Mouse (Mus musculus) liver, embryonic 11.5 days (tissue): ENCODE data around the gene Psap. TPM values are rescaled to one million over a fixed set of nuclear protein-coding genes. Genes with fewer than 3 reads are reported as not detected.
A peak's percentile ranks its signal among the peaks of the same experiment; 100 is the strongest.
"Not testable (repeated sequence)": the region's sequence is repeated elsewhere in the genome, so short reads cannot be mapped to it uniquely, and the experiment has no call there.

Experiments used
- ATAC-seq: fragments of 200-750 bp; cut with Nextera tagmentation; replicated peaks from 2 replicates; pipeline ENCODE4 v1.8.0; 2017; ENCODE audit warnings: moderate number of reproducible peaks, mild to moderate bottlenecking, moderate TSS enrichment, moderate library complexity; ENCODE audit not compliant: low FRiP score
- DNase-seq: peaks from one replicate; pipeline ENCODE4 v3.0.0-alpha.2; 2017; ENCODE audit warnings: low spot score
- H3K27ac ChIP-seq: fragments of 300-500 bp; sonication (generic); 2 replicates; pipeline ENCODE4 v1.5.1; 2014; ENCODE audit warnings: mild to moderate bottlenecking, low read depth, low read length, control low read depth
- H3K27me3 ChIP-seq: fragments of 300-500 bp; sonication (generic); replicated peaks from 2 replicates; pipeline ENCODE4 v1.6.1; 2014; ENCODE audit warnings: low read length, mixed read lengths; ENCODE audit not compliant: control insufficient read depth, insufficient read depth
- H3K36me3 ChIP-seq: fragments of 300-500 bp; sonication (generic); 2 replicates; pipeline ENCODE4 v1.6.1; 2014; ENCODE audit warnings: mild to moderate bottlenecking, low read length, moderate library complexity, mixed read lengths; ENCODE audit not compliant: control insufficient read depth, insufficient read depth
- H3K4me1 ChIP-seq: fragments of 300-500 bp; sonication (generic); replicated peaks from 2 replicates; pipeline ENCODE4 v1.6.1; 2014; ENCODE audit warnings: low read length, mixed read lengths; ENCODE audit not compliant: control insufficient read depth, insufficient read depth
- H3K4me2 ChIP-seq: fragments of 300-500 bp; sonication (generic); 2 replicates; pipeline ENCODE4 v1.6.1; 2014; ENCODE audit warnings: mild to moderate bottlenecking, control low read depth, moderate library complexity
- H3K4me3 ChIP-seq: fragments of 300-500 bp; sonication (generic); 2 replicates; pipeline ENCODE4 v1.5.1; 2014; ENCODE audit warnings: low read depth, low read length, control low read depth
- H3K9ac ChIP-seq: fragments of 300-500 bp; sonication (generic); 2 replicates; pipeline ENCODE4 v1.6.1; 2014; ENCODE audit warnings: low read depth, low read length, control low read depth
- H3K9me3 ChIP-seq: fragments of 300-500 bp; sonication (generic); 2 replicates; pipeline ENCODE4 v1.6.1; 2016; ENCODE audit warnings: low read length, inconsistent platforms, mixed read lengths; ENCODE audit not compliant: control insufficient read depth
- WGBS: fragments of 180-500 bp; shearing (Covaris S2); extraction: QIAGEN DNeasy Blood & Tissue Kit; methylation state at CpG from one replicate; pipeline ENCODE4 v1.1.7; 2014; 5-methylcytosine and 5-hydroxymethylcytosine counted together
- polyA plus RNA-seq: library from polyadenylated mRNA; unstranded; fragments of >200 nt; fragmentation: Nextera tagmentation; extraction: Ambion mirVana; gene quantifications from 2 replicates; pipeline ENCODE4 v1.2.1, GENCODE M21; 2014

Psap gene
- 57.0 and 59.8 TPM in 2 replicates for polyA plus RNA-seq

DNA sequence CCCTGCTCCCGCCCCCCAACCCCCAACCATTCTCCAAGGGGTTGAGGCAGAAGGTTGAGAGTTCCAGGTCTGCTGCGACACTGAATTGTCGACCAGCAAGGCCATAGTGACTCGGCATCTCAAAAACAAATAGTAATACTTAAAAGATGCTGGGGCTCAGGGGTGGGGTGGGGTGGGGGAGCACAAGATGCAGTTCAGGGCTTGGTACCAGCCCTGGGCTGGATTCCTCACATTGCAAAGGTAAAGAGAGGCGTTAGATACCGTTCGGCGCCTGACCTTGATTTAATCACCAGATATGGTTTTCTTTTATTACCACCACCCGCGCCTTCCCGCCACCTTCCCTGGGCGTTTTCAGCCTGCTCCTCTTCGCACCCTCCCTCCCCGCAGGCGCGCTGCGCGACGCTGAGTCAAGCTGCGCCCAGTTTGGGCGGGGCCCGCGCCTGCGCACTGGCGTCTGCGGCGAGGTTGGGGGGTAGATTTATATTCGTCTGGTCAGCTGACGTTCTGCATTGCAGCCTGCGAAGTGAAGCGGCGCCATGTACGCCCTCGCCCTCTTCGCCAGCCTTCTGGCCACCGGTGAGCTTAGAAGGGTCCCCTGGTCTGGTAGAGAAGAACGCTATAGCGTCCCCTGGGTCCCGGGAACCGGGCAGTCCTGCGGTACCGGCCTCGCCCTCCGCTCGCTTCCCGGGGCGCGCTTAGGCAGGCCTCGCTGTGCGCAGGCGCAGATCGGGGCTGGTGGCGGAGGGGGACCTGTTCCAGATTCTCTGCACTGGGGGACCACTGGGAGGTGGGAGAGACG, at the start of gene Psap:
TSS of gene Psap (plus strand) at position 421 of the 799 bp plus-strand sequence.
- H3K27ac ChIP-seq = peak within 1 kb of the TSS; percentile 72; the same call in 1 of the 2 replicates
- peak within 1 kb of the TSS; percentile 72 for H3K4me2 ChIP-seq
- DNase-seq (peak; percentile 91), ATAC-seq (peak; percentile 92)
- H3K9ac ChIP-seq = peak within 1 kb of the TSS; percentile 79
- no peaks in the 10 kb centered on the region for H3K36me3 ChIP-seq
- H3K4me1 ChIP-seq = peaks cover 29% of the 10 kb centered on the region
- no peaks in the 10 kb centered on the region for H3K27me3 ChIP-seq
- H3K9me3 ChIP-seq = no peaks in the 10 kb centered on the region
- 2% methylated on average over 54 of the region's 54 CpGs for WGBS
- peak within 1 kb of the TSS; percentile 60 for H3K4me3 ChIP-seq

DNA sequence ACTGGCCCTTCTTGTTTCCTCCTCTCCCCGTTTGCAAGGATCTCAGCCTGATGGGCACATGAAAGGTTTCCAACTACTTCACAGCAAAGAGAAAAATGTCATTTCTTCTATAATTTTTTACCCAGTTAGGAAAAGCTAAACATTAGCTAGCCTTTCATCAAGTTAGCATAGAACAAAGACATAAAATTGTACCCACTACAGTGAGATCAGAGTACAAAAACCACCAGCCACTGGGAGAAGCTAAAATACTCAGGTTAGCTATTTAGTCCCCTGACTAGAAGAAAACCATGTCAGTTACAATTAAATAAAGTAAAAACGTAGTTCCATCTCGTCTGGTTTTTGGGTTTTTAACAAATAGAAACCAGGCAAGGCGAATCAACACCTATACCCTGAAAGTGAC, 49.8 kb upstream of the Psap start:
- H3K4me1 ChIP-seq = no peaks in the 10 kb centered on the region
- H3K4me2 ChIP-seq = no peak overlapping the region
- H3K9me3 ChIP-seq = no peaks in the 10 kb centered on the region
- 67% methylated on average over 4 of the region's 4 CpGs for WGBS
- H3K4me3 ChIP-seq = no peak overlapping the region
- DNase-seq = no peak
- no peak overlapping the region for H3K9ac ChIP-seq
- no peaks in the 10 kb centered on the region; the same call in 1 of the 2 replicates for H3K27me3 ChIP-seq
- ATAC-seq = no peak
- H3K27ac ChIP-seq = no peak overlapping the region
- no peaks in the 10 kb centered on the region for H3K36me3 ChIP-seq

DNA sequence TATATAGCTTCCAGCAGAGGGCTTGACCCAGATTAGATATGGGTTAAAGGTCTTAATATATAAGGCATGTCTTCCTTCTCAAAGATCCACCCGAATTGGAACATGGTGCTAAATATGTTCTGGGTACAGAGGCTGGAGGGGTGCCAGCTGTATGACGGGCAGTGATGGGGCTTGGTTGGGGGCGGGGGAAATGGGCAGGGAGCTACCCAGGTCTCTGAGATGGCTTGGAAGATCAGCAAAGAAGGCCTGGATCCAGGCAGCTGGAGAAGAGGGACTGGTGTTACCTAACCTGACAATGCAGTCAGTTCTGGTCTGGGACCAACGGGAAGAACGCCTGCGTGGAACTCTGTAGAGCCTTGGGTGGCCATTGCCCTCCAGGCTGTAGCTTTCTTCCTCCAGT, 48.3 kb upstream of the Psap start:
- Histone ChIP-seq H3K9ac (no peak overlapping the region), H3K4me2 (no peak overlapping the region), H3K4me3 (no peak overlapping the region), H3K9me3 (no peaks in the 10 kb centered on the region), H3K36me3 (no peaks in the 10 kb centered on the region), H3K27ac (no peak overlapping the region), H3K27me3 (no peaks in the 10 kb centered on the region; the same call in 1 of the 2 replicates), H3K4me1 (no peaks in the 10 kb centered on the region)
- DNase-seq (no peak), ATAC-seq (no peak)
- WGBS = 84% methylated on average over 6 of the region's 6 CpGs

DNA sequence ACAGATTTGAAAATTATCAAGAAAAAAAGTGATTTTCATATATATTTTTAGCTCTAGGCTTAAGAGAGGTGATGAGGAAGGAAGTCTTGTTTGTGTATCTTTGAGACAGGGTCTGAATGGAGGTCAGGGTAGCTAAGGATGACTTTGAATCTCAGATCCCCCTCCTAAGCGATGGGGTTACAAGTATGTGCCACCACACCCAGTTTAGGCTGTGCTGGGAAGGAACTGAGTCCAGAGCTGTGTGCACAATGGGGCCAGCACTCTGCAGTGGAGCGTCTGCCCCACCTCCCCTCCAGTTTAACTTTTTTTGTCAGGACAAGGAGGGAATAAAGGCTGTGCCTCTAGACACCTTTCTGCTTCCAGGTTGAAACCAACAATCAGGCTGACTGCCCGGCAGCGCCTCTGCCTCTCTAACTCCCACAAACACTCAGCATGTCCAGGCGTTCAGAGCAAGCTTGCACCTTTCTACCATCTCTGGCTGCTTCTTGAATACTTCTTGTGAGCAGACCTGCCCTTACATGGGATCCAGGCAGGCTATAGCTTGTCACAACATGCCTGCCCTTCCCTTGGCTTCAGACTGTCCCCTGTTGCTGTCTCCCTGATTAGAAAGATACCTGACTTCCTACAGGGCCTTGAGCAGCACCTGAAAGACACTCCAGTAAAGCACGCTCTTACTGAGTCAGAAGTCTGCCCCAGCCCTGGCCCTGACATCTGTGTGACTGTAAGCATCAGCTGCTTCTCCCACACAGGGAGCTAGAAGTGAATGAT, 46.9 kb upstream of the Psap start:
- WGBS = 66% methylated on average over 6 of the region's 6 CpGs
- ATAC-seq = no peak
- DNase-seq = no peak
- Histone ChIP-seq H3K9ac (no peak overlapping the region), H3K4me2 (no peak overlapping the region), H3K4me1 (no peaks in the 10 kb centered on the region), H3K9me3 (no peaks in the 10 kb centered on the region), H3K27ac (no peak overlapping the region), H3K4me3 (no peak overlapping the region), H3K27me3 (no peaks in the 10 kb centered on the region; the same call in 1 of the 2 replicates), H3K36me3 (no peaks in the 10 kb centered on the region)

DNA sequence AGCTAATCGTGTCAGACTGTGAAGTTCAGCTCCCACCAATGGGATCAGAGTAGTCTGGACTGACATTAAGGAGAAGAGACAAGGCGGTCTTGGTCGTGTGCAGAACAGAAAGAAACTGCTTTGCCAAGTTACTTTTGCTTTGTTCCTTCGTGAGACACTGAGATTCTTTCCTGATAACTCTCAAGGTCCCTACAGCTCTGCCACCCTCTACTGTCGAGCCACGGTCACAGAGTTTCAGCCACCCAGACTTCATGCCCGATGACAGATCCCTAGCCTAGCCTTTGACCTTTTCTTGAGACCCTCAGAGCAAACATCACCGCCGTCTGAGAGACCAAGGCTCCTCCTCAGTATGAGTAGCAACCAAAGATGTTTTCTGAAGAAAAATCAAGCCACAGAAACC, 43.4 kb upstream of the Psap start:
- Histone ChIP-seq H3K27ac (no peak overlapping the region), H3K9me3 (no peaks in the 10 kb centered on the region), H3K4me1 (no peaks in the 10 kb centered on the region), H3K27me3 (no peaks in the 10 kb centered on the region; the same call in 1 of the 2 replicates), H3K4me3 (no peak overlapping the region), H3K4me2 (no peak overlapping the region), H3K9ac (no peak overlapping the region), H3K36me3 (no peaks in the 10 kb centered on the region)
- DNase-seq (no peak), ATAC-seq (no peak)
- WGBS = 76% methylated on average over 9 of the region's 9 CpGs

DNA sequence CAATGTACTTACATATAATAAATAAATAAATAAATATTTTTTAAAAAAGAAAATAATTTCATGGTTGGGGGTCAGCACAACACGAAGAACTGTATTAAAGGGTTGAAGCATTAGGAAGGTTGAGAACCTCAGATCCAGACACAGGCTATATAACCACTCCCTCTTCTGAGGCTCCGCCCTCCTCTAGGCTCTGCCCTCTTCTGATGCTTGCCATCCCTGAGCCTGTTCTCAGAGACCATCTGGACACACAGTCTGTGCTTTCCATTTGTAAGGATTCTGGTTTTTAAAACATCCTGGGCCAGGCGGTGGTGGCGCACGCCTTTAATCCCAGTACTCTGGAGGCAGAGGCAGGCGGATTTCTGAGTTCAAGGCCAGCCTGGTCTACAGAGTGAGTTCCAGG, 41.6 kb upstream of the Psap start:
- H3K36me3 ChIP-seq, H3K4me3 ChIP-seq, H3K4me1 ChIP-seq, DNase-seq, H3K27me3 ChIP-seq, H3K4me2 ChIP-seq, H3K9me3 ChIP-seq, H3K27ac ChIP-seq, ATAC-seq, H3K9ac ChIP-seq: not testable (repeated sequence)
- WGBS = 90% methylated on average over 6 of the region's 6 CpGs

DNA sequence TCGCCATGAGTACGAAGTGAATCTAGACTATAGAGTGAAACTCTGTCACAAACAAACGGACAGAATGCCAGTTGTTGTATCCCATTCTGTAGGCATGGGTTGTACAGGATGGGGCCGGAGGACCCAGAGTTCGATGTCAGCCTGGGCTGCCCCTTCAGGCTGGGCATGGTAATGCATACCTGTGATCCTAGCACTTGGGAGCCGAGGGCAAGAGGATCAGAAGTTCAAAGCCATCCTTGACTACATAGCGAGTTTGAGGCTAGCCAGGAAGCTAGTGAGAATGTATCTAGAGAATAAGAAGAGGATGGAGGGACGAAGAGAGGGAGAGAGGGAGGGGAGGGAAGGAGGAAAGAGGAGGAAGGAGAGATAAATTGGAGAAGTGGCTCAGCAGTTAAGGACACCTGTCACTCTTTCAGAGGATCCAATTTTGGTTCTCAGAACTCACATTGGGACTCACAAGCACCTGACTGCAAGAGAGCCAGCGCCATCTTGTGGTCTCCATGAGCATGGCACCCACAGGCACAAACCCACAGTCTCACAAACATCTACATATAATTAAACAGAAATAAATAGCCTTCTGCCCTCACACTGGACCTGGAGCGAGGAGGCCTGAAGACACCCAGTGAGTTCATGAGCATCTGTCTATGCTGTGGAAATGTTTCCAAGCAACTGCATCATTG, 39.8 kb upstream of the Psap start:
- no peak for DNase-seq
- Histone ChIP-seq H3K27ac (no peak overlapping the region), H3K9me3 (no peaks in the 10 kb centered on the region), H3K36me3 (no peaks in the 10 kb centered on the region), H3K4me2 (no peak overlapping the region), H3K4me3 (no peak overlapping the region), H3K9ac (no peak overlapping the region), H3K27me3 (no peaks in the 10 kb centered on the region), H3K4me1 (no peaks in the 10 kb centered on the region)
- WGBS = 64% methylated on average over 10 of the region's 10 CpGs
- no peak for ATAC-seq

DNA sequence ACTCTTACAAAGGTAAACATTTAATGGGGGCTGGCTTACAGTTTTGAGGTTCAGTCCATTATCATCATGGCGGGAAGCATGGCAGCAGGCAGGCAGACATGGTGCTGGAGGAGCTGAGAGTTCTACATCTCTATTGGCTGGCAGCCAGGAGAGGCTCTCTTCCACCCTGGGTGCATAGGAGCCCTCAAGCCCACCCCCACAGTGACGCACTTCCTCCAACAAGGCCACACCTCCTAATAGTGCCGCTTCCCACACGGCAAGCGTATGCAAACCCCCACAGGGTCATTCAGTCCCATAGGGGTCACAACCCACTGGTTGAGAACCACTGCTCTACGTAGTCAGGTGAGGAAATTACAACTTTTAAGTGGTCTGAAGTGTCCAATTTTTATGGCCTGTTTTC, 37.0 kb upstream of the Psap start:
- no peaks in the 10 kb centered on the region for H3K4me1 ChIP-seq
- ATAC-seq (no peak), DNase-seq (no peak)
- H3K27ac ChIP-seq = no peak overlapping the region
- no peaks in the 10 kb centered on the region for H3K27me3 ChIP-seq
- H3K4me3 ChIP-seq = no peak overlapping the region
- H3K36me3 ChIP-seq = no peaks in the 10 kb centered on the region
- WGBS = 85% methylated on average over 6 of the region's 6 CpGs
- no peak overlapping the region for H3K4me2 ChIP-seq
- no peak overlapping the region for H3K9ac ChIP-seq
- H3K9me3 ChIP-seq = no peaks in the 10 kb centered on the region
